Comparison of ENCODE assay signal across 11 mouse cellular contexts in the genomic region with DNA sequence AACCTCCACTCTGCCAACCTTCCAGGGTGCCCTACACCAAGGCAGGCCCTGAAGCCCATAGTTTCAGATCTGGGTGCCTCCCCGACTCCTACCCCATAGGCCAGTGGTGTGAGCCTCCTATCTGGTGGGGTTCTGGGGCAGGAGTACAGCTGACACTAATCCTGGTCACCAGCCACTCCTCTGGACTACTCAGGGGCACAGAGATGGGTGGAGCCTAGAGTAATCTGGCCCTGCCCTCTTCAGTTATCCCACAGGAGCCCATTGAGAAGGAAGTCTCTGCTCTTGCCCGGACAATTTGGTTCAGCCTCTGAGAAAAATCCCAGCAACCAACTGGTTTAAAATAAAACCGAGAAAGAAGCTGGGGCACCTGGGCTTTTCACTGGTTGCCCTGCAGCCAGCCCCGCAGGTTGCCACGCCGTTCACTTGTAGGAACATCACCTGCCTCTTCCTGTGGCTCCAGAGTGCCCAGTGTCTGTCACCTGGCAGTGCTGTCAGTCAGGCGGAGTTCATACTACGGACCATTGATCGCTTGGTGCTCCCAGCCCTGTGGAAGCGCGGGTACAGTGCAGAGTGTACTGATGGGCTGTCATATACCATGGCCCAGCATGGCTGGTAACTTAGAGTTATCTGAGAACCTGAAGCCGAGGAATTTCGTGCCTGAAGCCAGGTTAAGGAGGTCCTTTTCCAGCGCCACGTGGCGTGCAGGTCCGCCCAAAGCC.
DNase-seq lines count a peak whose midpoint lies in the region; ATAC-seq and TF ChIP-seq lines count a peak whose summit lies in the region.
"Had no signal": no experiment of that assay in that cellular context is flagged by ENCODE, and none has a peak within 500 bp of the region (broad histone marks: within the 10 kb centered on the region; RNA-seq: fewer than 3 reads in every experiment).

No protein-coding gene starts in this region.

- H3K4me1 ChIP-seq in heart, embryonic 14.5 days (ENCODE audit: control insufficient read depth in 2 of 2, insufficient read depth in 2 of 2, low read length in 2 of 2): peaks cover 9 to 11% of the 10 kb centered on the region in 2 experiments; a peak in 3 of 4 replicates
- H3K4me1 ChIP-seq in G1E (ENCODE audit: insufficient read depth, low read depth, low read length): no peaks in the 10 kb centered on the region
- peaks cover 83% of the 10 kb centered on the region for H3K4me1 ChIP-seq in hindbrain, embryonic 10.5 days (replicated peaks)
- H3K4me1 ChIP-seq in midbrain, embryonic 15.5 days: peaks cover 68% of the 10 kb centered on the region

- H3K9me3 ChIP-seq in heart, embryonic 14.5 days (ENCODE audit: control insufficient read depth, low read length): no peaks in the 10 kb centered on the region
- peaks cover 71% of the 10 kb centered on the region for H3K9me3 ChIP-seq in G1E (replicated peaks)
- no peaks in the 10 kb centered on the region for H3K9me3 ChIP-seq in hindbrain, embryonic 10.5 days
- no peaks in the 10 kb centered on the region for H3K9me3 ChIP-seq in midbrain, embryonic 15.5 days

- peaks cover 89% of the 10 kb centered on the region for H3K27me3 ChIP-seq in heart, embryonic 14.5 days (ENCODE audit: control insufficient read depth, insufficient read depth, low read length)
- no peaks in the 10 kb centered on the region; the same call in 1 of the 2 replicates for H3K27me3 ChIP-seq in G1E (ENCODE audit: insufficient read depth, low read length)
- H3K27me3 ChIP-seq in hindbrain, embryonic 10.5 days (ENCODE audit: insufficient read depth, poor library complexity, severe bottlenecking): peaks cover 66% of the 10 kb centered on the region
- no peaks in the 10 kb centered on the region for H3K27me3 ChIP-seq in midbrain, embryonic 15.5 days (replicated peaks)

- no peak for ATAC-seq in heart, embryonic 14.5 days (ENCODE audit: insufficient number of reproducible peaks, insufficient read depth, low FRiP score, low read depth)
- no peak for ATAC-seq in G1E (ENCODE audit: extremely low read depth, insufficient number of reproducible peaks, low FRiP score, poor library complexity, severe bottlenecking)
- peak; percentile 28; the same call in 1 of the 2 replicates for ATAC-seq in midbrain, embryonic 15.5 days (replicated peaks)
- ATAC-seq in activated CD4-positive, CD25-positive, alpha-beta regulatory T cell, adult 4 months: no peak

- no peak overlapping the region for H3K27ac ChIP-seq in heart, embryonic 14.5 days (replicated peaks in 1 of 2; ENCODE audit: control insufficient read depth in 1 of 2, insufficient read depth in 1 of 2, low read depth in 2 of 2, low read length in 2 of 2)
- peak overlapping the region; percentile 97 for H3K27ac ChIP-seq in hindbrain, embryonic 10.5 days
- H3K27ac ChIP-seq in midbrain, embryonic 15.5 days: peak overlapping the region; percentile 84

- H3K36me3 ChIP-seq in heart, embryonic 14.5 days (ENCODE audit: control insufficient read depth, insufficient read depth, low read length): no peaks in the 10 kb centered on the region
- no peaks in the 10 kb centered on the region for H3K36me3 ChIP-seq in G1E (replicated peaks)
- peaks cover 50% of the 10 kb centered on the region for H3K36me3 ChIP-seq in hindbrain, embryonic 10.5 days
- 0 out of 2 replicates have a peak, but pooled peaks cover 3% of the 10 kb centered on the region for H3K36me3 ChIP-seq in midbrain, embryonic 15.5 days (replicated peaks)

- H3K9ac ChIP-seq in heart, embryonic 14.5 days (ENCODE audit: low read length): no peak overlapping the region
- peak overlapping the region; percentile 47 for H3K9ac ChIP-seq in midbrain, embryonic 15.5 days

- WGBS in heart, embryonic 14.5 days: 10% methylated on average over 17 of the region's 17 CpGs
- 14% methylated on average over 17 of the region's 17 CpGs for WGBS in hindbrain, embryonic 10.5 days
- WGBS in midbrain, embryonic 15.5 days: 12% methylated on average over 17 of the region's 17 CpGs

- DNase-seq in heart, adult 9 months (ENCODE audit: low spot score in 2 of 2): no peak
- no peak for DNase-seq in G1E (ENCODE audit: low spot score)
- DNase-seq in hindbrain, embryonic 10.5 days (ENCODE audit: low spot score): peak; percentile 23
- DNase-seq in urinary bladder, adult 18-20 months (ENCODE audit: low spot score in 2 of 2): no peak
- no peak for DNase-seq in adrenal gland, postnatal 36 days
- DNase-seq: adrenal gland, adult 2 months; liver; spleen, adult 18-20 months had no signal

- no peak for TF ChIP-seq CTCF in G1E (IDR thresholded peaks at IDR 0.05; ENCODE audit: low read depth, low read length)

- peak overlapping the region; percentile 0 to 37; a peak in 2 of 4 replicates for H3K4me3 ChIP-seq in heart, embryonic 14.5 days (ENCODE audit: control insufficient read depth in 1 of 2, insufficient read depth in 1 of 2, low read depth in 1 of 2, low read length in 2 of 2)
- H3K4me3 ChIP-seq in G1E (ENCODE audit: low read depth, low read length): peak overlapping the region; percentile 16; the same call in 1 of the 2 replicates
- H3K4me3 ChIP-seq in hindbrain, embryonic 10.5 days: peak overlapping the region; percentile 95
- H3K4me3 ChIP-seq in midbrain, embryonic 15.5 days: peak overlapping the region; percentile 67

- H3K4me2 ChIP-seq in heart, embryonic 14.5 days (ENCODE audit: low read length): peak overlapping the region; percentile 65
- peak overlapping the region; percentile 73 for H3K4me2 ChIP-seq in midbrain, embryonic 15.5 days

Comparison
In these comparisons a context has a peak if more than half of its experiments do, and no peak if none do; other contexts are left out.
1. H3K27ac ChIP-seq: peak in hindbrain, embryonic 10.5 days (single experiment) and midbrain, embryonic 15.5 days (single experiment); none in heart, embryonic 14.5 days (0 of 2).
2. H3K4me3 ChIP-seq: peak in every context shown above with its lines; median percentile 95 in hindbrain, embryonic 10.5 days; 67 in midbrain, embryonic 15.5 days; 18 in heart, embryonic 14.5 days; 16 in G1E.